Mouse (Mus musculus) bone marrow, adult 2 months (tissue): Measurements from ENCODE around the gene Il17ra. TPM values are rescaled to one million over a fixed set of nuclear protein-coding genes. Genes with fewer than 3 reads are reported as not detected.

Source experiments
- H3K27ac ChIP-seq: fragments of 200-500 bp; 2 replicates; pipeline ENCODE4 v1.5.1; 2012; ENCODE audit warnings: low read depth, mild to moderate bottlenecking, control low read depth, inconsistent platforms, low read length; ENCODE audit not compliant: control insufficient read depth, poor library complexity, insufficient read depth
- H3K4me1 ChIP-seq: fragments of 200-500 bp; 2 replicates; pipeline ENCODE4 v1.6.1; 2011; ENCODE audit warnings: low read length; ENCODE audit not compliant: control insufficient read depth, insufficient read depth
- H3K4me3 ChIP-seq: fragments of 200-500 bp; replicated peaks from 2 replicates; pipeline ENCODE3; 2011; ENCODE audit warnings: mild to moderate bottlenecking, low read depth, low read length, control low read depth; ENCODE audit not compliant: control insufficient read depth
- CTCF ChIP-seq: fragments of 200-500 bp; IDR thresholded peaks from 2 replicates; pipeline ENCODE4 v1.5.1; 2011; ENCODE audit warnings: low read length, control low read depth; ENCODE audit not compliant: control insufficient read depth, insufficient read depth
- POLR2A ChIP-seq: fragments of 200-500 bp; IDR thresholded peaks from 2 replicates; pipeline ENCODE4 v1.6.1; 2011; ENCODE audit warnings: low read depth, mild to moderate bottlenecking, control low read depth, low read length, borderline replicate concordance; ENCODE audit not compliant: control insufficient read depth
- WGBS: fragments of 180-500 bp; shearing (Covaris S2); methylation state at CpG from one replicate; pipeline ENCODE4 v1.1.7; 2018; 5-methylcytosine and 5-hydroxymethylcytosine counted together
- polyA plus RNA-seq: library from polyadenylated mRNA; stranded (reverse); fragments of >200 nt; gene quantifications from 2 replicates; pipeline ENCODE4 v1.2.4, GENCODE M21; 2011; ENCODE audit warnings: low replicate concordance; ENCODE audit not compliant: missing spikeins, insufficient read depth, insufficient read length

The Il17ra gene
- polyA plus RNA-seq, 1 experiment = 57.8 TPM

DNA sequence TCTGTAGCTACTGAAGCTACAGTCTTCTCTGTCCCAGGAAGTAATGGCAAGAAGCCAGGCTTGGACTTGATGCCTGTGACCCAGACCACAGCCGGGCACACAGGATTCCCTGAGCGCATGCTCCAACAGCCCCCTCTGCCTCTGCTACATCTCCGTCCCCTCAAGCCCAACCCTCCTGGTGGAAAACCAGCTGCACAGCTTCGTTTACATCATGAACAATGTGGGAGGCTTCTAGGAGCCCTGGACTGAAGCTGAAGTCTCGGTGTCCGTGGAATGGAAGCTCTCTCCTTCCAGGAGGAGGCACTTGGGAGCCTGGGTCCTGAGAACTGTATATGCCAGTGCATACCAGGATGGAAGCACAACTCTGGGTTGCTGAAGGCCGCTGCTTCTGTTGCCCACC, 46.9 kb downstream of the Il17ra start:
- TF ChIP-seq CTCF = no peak
- no peak for TF ChIP-seq POLR2A
- H3K4me3 ChIP-seq = no peak overlapping the region
- H3K27ac ChIP-seq = no peak overlapping the region
- no peaks in the 10 kb centered on the region for H3K4me1 ChIP-seq
- WGBS = 89% methylated on average over 7 of the region's 7 CpGs

- H3K4me3 ChIP-seq = no peak overlapping the region
- WGBS = 74% methylated on average over 8 of the region's 8 CpGs
- no peak for TF ChIP-seq CTCF
- no peak for TF ChIP-seq POLR2A
- H3K27ac ChIP-seq = no peak overlapping the region
- H3K4me1 ChIP-seq = no peaks in the 10 kb centered on the region
Observed at GRCm38 (mm10) chr6:120510425-120510824, 47.4 kb downstream of the Il17ra start.

DNA sequence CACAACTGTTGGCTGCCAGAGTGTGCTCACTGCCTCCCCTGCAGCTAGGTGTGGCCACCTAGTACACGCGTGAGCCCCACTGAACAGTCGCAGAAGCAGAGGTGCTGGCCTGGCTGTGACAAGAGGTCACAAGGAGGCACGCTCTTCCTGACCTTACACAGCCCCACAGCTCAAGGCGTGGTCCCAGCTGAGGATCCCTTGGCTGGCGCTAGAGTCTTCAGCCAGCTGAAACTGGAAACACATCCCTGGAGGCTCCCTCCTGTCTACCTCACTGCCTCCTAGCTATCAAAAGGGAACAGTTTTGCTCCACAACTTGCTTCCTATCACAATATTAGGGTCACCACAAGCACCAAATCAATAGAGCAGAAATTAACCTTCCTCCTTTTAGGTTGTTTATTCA, 48.2 kb downstream of the Il17ra start:
- Histone ChIP-seq H3K27ac (no peak overlapping the region), H3K4me3 (no peak overlapping the region), H3K4me1 (no peaks in the 10 kb centered on the region)
- 86% methylated on average over 6 of the region's 6 CpGs for WGBS
- TF ChIP-seq POLR2A (no peak), CTCF (no peak)

DNA sequence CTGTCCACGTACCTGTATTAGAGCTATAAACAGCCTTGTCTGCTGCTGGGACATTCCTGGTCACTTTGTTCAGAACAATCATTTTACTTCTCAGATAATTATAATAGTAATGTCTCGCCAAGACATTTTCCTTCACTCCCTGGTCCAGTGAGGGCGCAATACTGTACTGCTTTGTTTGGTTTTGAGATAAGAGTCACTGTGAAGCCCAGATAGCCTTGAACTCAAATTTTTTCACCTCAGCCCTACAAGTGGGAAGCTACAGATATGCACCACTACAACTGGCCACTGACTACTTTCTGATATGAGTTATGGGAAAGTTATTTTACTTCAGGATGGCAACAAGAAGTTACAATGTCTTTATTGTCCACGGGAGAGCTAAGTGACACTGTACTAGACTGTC, 53.4 kb downstream of the Il17ra start:
- WGBS = 58% methylated on average over 4 of the region's 4 CpGs
- TF ChIP-seq POLR2A (no peak), CTCF (no peak)
- Histone ChIP-seq H3K4me1 (peaks cover 1% of the 10 kb centered on the region; the same call in 1 of the 2 replicates), H3K27ac (peak overlapping the region; percentile 64; the same call in 1 of the 2 replicates), H3K4me3 (no peak overlapping the region)

DNA sequence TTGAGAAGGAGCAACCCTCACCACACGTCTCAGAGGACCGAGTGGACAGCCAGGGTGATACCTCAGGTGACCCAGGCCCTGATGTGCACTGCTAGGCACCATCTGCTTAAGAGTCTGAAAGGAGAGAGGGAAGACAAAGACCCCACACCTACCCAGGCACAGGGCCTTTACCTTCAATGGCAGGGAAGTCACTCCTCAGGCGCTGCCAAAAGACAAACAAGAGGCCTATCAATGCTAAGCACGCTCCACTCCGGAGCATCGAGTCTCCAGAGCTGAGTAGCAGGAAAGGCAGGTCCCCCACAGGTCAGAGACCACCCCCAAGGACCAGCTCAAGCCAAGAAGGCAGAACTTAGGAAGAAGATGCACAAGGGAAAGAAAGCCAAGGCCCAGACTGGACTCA, 53.8 kb downstream of the Il17ra start:
- Histone ChIP-seq H3K27ac (peak overlapping the region; percentile 64), H3K4me3 (no peak overlapping the region), H3K4me1 (peaks cover 1% of the 10 kb centered on the region; the same call in 1 of the 2 replicates)
- TF ChIP-seq CTCF (no peak), POLR2A (no peak)
- 69% methylated on average over 6 of the region's 6 CpGs for WGBS

DNA sequence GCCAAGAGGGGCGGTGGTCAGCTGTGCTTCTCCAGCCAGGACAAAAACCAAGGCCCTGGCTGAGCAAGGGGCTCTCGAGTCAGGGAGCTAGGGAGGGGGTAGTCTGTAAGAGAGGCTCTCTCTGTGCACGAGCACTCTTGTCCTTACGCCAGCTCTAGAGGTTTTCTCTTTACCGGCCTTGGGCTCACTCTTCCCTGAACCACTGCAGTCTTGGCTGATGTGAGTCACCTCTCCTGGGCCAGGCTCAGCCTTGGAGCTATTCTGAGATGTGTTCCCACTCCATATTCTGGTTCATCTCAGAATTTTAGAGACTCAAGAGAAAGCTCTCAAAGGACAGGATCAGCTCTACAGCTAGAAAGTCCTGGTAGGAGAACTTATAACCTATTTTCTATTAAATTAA, 54.3 kb downstream of the Il17ra start:
- WGBS = 78% methylated on average over 5 of the region's 5 CpGs
- peaks cover 1% of the 10 kb centered on the region; the same call in 1 of the 2 replicates for H3K4me1 ChIP-seq
- H3K4me3 ChIP-seq = no peak overlapping the region
- peak overlapping the region; percentile 64; the same call in 1 of the 2 replicates for H3K27ac ChIP-seq
- TF ChIP-seq CTCF (no peak), POLR2A (no peak)

DNA sequence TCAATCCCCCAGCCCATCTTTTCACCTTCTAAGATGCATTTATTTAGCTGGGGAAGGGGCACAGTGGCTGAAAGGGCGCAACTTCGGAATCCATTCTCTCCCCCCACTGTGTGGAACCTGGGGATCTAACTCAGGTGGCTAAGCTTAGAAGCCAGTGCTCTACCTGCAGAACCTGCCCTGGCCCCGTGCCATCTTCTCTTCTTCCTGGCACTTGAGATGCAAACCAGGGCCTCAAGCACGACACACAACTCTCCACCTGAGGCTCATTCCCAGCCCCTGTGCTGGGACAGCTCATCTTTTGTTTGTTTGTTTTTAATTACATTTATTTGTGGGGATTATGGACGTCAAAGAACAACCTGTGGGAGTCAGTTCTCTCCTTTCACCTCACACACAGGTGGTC, 56.6 kb downstream of the Il17ra start:
- WGBS = 88% methylated on average over 5 of the region's 5 CpGs
- Histone ChIP-seq H3K4me3 (no peak overlapping the region), H3K4me1 (peaks cover 1% of the 10 kb centered on the region; the same call in 1 of the 2 replicates), H3K27ac (no peak overlapping the region)
- TF ChIP-seq CTCF = no peak
- no peak for TF ChIP-seq POLR2A

- no peaks in the 10 kb centered on the region for H3K4me1 ChIP-seq
- TF ChIP-seq POLR2A (no peak), CTCF (no peak)
- WGBS = 88% methylated on average over 5 of the region's 5 CpGs
- H3K4me3 ChIP-seq = no peak overlapping the region
- no peak overlapping the region for H3K27ac ChIP-seq
Observed at GRCm38 (mm10) chr6:120524796-120525195, 61.7 kb downstream of the Il17ra start.

DNA sequence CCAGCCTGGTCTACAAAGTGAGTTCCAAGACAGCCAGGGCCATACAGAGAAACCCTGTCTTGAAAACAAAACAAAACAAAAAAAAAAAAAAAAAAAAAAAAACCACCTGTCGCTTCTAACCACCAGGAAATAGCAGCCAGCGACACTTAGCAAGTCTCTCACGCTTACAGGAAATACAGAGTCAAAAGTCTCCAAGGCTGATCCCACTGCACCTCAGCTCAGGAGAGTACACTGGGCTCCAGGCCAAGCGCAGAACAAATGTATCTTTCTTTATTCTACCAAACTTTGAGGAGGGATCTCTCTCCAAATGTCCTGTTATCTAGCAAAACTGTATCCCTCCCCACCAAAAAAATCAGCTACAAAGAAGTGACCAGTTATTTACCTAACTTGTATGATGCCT, 66.1 kb downstream of the Il17ra start:
- Histone ChIP-seq H3K4me3 (no peak overlapping the region), H3K27ac (no peak overlapping the region), H3K4me1 (peaks cover 1% of the 10 kb centered on the region)
- WGBS = 48% methylated on average over 4 of the region's 4 CpGs
- TF ChIP-seq POLR2A (no peak), CTCF (no peak)
